Mouse (Mus musculus) mouse trophoblast stem cell (cell line): ENCODE data around the gene Tex21.
"Not testable (repeated sequence)": the region's sequence is repeated elsewhere in the genome, so short reads cannot be mapped to it uniquely, and the experiment has no call there.

Source experiments
- in situ Hi-C, 2 experiments: fragments of 300-500 bp; cut with MseI, MboI; formaldehyde crosslinking; loops; 2 replicates in 1 of 2; 3 replicates in 1 of 2; pipeline ENCODE4 v1.15.1; 2025

Gene Tex21

GRCm38 (mm10) chr12:76195912-76196708 lies 50.4 kb downstream of the Tex21 start:
- in situ Hi-C loops = no loop called here

GRCm38 (mm10) chr12:76194526-76194925 lies 52.0 kb downstream of the Tex21 start:
- in situ Hi-C loops = no loop called here

- in situ Hi-C loops = no loop called here
Observed at GRCm38 (mm10) chr12:76190940-76191339, 55.6 kb downstream of the Tex21 start.

- in situ Hi-C loops = loop anchor here in 1 of 2 experiments (10.0 kb wide), 1 partner anchor 403 kb away; no protein-coding TSS in a partner anchor
Observed at GRCm38 (mm10) chr12:76187849-76188248, 58.7 kb downstream of the Tex21 start.

DNA sequence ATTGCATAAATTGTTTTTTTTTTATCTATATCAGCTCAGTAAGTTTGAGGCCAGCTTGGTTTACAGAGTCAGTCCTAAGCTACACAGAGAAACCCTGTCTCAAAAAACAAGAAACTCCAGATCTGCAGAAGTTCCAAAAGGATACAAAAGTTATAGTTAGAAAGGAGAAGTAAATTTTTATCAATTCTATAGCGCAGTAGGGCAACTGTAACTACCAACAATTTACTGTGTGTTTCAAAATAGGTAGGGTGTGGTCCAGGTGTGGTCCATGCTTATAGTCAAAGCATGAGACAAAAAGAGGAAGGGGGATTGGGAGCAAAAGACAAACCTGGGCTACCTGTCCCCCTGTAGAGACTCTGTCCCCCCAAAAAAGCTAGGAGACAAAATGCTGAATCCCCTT lies 60.1 kb downstream of the Tex21 start:
- in situ Hi-C loops = loop anchor here in 1 of 2 experiments (10.0 kb wide), 1 partner anchor 402 kb away; no protein-coding TSS in a partner anchor

DNA sequence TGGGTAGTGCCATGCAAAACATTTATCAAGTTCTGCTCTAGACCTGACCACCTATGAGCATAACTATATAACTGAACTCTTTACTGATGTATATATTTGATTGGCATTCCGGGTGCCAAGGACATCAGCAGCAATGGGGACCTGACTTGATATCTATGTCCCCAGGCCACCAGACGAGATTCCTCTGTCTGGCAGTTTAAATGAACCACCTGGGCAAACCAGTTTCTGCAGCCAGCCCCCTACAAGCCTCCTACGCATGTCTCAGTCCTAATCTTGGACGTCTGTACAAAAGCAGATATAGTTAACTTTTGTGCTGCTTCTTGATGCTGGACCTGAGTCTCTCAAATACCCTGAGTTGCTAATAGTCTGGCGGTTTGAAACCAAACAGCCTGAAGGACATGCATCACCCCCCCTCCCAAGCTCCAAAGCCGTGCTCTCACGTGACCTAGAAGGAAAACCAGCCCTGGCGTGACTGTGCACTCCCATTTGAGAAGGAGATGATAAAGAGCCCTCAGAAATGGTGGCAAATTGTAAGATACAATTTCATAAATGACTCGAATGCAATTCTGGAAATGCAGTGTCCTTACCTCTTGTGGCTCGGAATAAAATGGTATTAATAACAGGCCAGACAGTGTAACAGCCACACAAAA lies 61.3 kb downstream of the Tex21 start:
- in situ Hi-C loops = loop anchor here in 1 of 2 experiments (10.0 kb wide), 1 partner anchor 400 kb away; no protein-coding TSS in a partner anchor

- in situ Hi-C loops = loop anchor here in 1 of 2 experiments (10.0 kb wide), 1 partner anchor 399 kb away; no protein-coding TSS in a partner anchor
Observed at GRCm38 (mm10) chr12:76184271-76184670, 62.3 kb downstream of the Tex21 start.

DNA sequence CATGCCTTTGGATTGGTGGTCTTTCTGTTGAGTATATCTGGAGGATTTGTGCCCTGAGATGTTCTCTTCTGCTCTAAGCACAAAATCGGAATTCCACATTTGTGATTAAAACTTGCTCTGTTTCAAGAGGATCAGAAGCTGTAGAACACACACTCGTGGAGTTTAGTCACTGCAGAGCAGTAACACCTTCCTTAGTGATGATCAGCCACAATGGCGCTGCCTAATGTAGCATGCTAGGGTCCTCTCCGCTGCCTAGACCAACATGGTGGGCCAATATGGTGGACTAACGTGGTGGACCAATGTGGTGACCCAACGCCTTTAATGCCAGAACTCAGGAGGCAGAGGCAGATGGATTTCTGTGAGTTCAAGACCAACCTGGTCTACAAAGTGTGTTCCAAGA lies 63.7 kb downstream of the Tex21 start:
- in situ Hi-C loops = loop anchor here in 1 of 2 experiments (10.0 kb wide), 1 partner anchor 398 kb away; no protein-coding TSS in a partner anchor

- in situ Hi-C loops = loop anchor here in 1 of 2 experiments (10.0 kb wide), 1 partner anchor 397 kb away; no protein-coding TSS in a partner anchor
Observed at GRCm38 (mm10) chr12:76181471-76181870, 65.1 kb downstream of the Tex21 start.

- in situ Hi-C loops = loop anchor here in 1 of 2 experiments (10.0 kb wide), 1 partner anchor 396 kb away; no protein-coding TSS in a partner anchor
Observed at GRCm38 (mm10) chr12:76180442-76180841, 66.1 kb downstream of the Tex21 start.

- in situ Hi-C loops = loop anchor here (5.0 to 10.0 kb wide), 3 partner anchors 162 to 385 kb away; no protein-coding TSS in a partner anchor
Observed at GRCm38 (mm10) chr12:76179527-76179926, 67.0 kb downstream of the Tex21 start.

GRCm38 (mm10) chr12:76179051-76179450 lies 67.5 kb downstream of the Tex21 start:
- in situ Hi-C loops = loop anchor here (5.0 to 10.0 kb wide), 3 partner anchors 162 to 384 kb away; no protein-coding TSS in a partner anchor

GRCm38 (mm10) chr12:76177864-76178518 lies 68.6 kb downstream of the Tex21 start:
- in situ Hi-C loops = loop anchor here (5.0 to 10.0 kb wide), 3 partner anchors 161 to 383 kb away; no protein-coding TSS in a partner anchor

DNA sequence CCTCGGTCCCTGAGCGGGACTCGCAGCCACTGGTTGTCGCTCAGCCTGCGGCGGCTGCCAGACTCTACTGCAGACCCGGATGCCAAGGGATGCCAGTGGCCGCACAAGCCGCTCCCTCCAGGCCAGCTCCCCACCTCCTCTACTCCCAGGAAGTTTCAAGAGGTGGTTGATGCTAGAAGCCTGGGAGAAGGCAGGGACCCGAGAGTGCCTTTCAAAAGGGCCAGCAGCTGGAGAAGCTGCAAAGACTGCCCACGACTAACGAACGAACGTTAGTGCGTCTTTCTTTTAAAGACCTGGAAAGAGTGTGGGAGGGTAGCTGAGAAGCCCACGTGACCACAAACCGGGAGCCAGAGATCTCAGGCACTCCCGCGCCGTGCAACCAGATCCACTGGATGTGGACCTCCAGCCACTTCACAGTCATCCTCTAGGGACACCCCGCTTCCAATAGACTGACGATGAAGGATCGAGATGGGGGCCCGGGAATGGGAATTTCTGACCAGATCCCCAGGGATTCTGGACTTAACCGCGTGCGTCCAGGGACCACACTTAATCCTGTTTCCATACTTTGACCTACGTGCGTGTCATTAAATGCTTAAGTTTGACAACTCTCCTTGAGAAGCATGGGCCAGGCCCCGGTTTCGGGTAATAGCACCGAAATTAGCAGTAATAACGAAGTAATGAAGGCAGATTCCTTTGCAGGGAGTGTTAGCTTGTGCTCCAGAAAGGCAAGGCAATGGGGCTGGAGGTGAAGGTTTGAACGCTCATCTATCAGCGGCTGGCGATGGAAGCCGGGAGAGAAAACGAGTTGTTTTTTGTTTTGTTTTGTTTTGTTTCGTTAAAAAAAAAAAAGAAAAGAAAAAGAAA lies 69.3 kb downstream of the Tex21 start, which contains the start of gene Esr2:
Gene Esr2, minus strand, starts transcription at position 260 of the 864 bp plus-strand sequence.
- in situ Hi-C loops = loop anchor here (5.0 to 10.0 kb wide), 3 partner anchors 160 to 382 kb away; no protein-coding TSS in a partner anchor

DNA sequence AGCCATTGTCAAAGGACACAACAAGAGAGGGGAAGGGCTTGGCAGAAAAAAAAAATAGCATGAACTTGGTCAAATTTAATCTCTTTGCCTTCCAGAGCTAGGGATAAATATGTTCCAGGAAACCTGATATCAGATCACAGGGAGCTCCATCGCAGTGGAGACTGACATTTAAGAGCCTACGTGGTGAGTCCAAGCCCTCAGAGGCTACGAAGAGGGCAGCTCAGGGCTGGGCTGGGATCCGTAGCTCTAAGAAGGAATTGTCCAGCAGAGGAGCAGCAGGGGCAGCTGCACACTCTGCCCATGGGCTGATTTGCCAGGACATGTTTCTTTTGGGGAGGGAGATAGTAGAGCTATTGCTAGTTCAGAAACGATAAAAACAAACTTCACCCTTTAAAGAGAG lies 80.9 kb downstream of the Tex21 start:
- in situ Hi-C loops = no loop called here

DNA sequence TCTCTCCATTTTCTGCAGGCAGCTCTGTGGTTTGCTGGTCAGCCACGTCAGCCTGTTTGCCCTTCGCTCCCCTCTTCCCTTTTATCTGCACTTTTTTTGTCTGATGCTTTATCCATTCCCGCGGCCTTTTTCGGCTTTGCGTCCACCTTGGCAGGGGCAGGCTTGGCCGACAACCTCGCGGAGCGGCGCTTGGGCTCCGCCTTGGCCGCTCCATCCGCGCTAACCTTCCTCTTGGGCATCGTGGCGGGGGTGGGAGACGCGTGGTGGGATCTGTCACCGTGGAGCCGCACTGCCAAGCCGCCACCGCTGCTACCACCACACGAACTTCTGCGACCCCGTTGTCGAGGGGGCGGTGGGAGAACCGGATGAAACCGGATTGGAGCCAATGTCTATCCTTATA lies 94.2 kb downstream of the Tex21 start:
- in situ Hi-C loops = not testable (repeated sequence)
